Mouse (Mus musculus) large intestine, adult 2 months (tissue): Measurements from ENCODE around the gene Rps9. TPM values are rescaled to one million over a fixed set of nuclear protein-coding genes. Genes with fewer than 3 reads are reported as not detected.

Experiments
- polyA plus RNA-seq: library from polyadenylated mRNA; depleted of rRNA; stranded (reverse); fragments of >200 nt; gene quantifications from 2 replicates; pipeline ENCODE4 v1.2.3, GENCODE M21; 2012; rRNA removed

Gene Rps9
- polyA plus RNA-seq, 1 experiment, result 1,977 TPM

Other genes with a start within 250 kb of the Rps9 start
- 0.14 and 0.22 TPM in 2 replicates for gene Tarm1, start 201.4 kb upstream of the Rps9 start, polyA plus RNA-seq
- gene Oscar, start 87.8 kb upstream of the Rps9 start, polyA plus RNA-seq, result 0.05 and 0.24 TPM in 2 replicates
- gene Ndufa3, start 86.6 kb upstream of the Rps9 start, polyA plus RNA-seq, result 386 and 407 TPM in 2 replicates
- 7.8 and 9.0 TPM in 2 replicates for gene Tfpt, start 74.1 kb upstream of the Rps9 start, polyA plus RNA-seq
- gene Prpf31, start 74.0 kb upstream of the Rps9 start, polyA plus RNA-seq, result 27.6 and 28.5 TPM in 2 replicates
- gene Cnot3, start 58.7 kb upstream of the Rps9 start, polyA plus RNA-seq, result 63.0 and 68.0 TPM in 2 replicates
- 6.5 and 7.4 TPM in 2 replicates for gene Leng1, start 38.2 kb upstream of the Rps9 start, polyA plus RNA-seq
- gene Tmc4, start 26.4 kb upstream of the Rps9 start, polyA plus RNA-seq, result 223 and 306 TPM in 2 replicates
- gene Tsen34, start 11.1 kb upstream of the Rps9 start, polyA plus RNA-seq, result 71.6 and 77.5 TPM in 2 replicates
- gene Mboat7, start 10.5 kb upstream of the Rps9 start, polyA plus RNA-seq, result 41.4 and 49.5 TPM in 2 replicates
- 6.8 and 12.0 TPM in 2 replicates for gene Pirb, start 16.4 kb downstream of the Rps9 start, polyA plus RNA-seq
- 0.14 and 0.26 TPM in 2 replicates for gene Gm15448, start 121.7 kb downstream of the Rps9 start, polyA plus RNA-seq
- 0.48 and 0.51 TPM in 2 replicates for gene Pira2, start 141.1 kb downstream of the Rps9 start, polyA plus RNA-seq
- 0.20 and 0.44 TPM in 2 replicates for gene Gm14548, start 194.1 kb downstream of the Rps9 start, polyA plus RNA-seq
- 0.32 and 0.49 TPM in 2 replicates for gene Lilra6, start 211.5 kb downstream of the Rps9 start, polyA plus RNA-seq